Mouse (Mus musculus): Measurements from ENCODE around the gene Otub1. TPM values are rescaled to one million over a fixed set of nuclear protein-coding genes. Genes with fewer than 3 reads are reported as not detected.

Otub1 gene
- total RNA-seq (2023; ENCODE audit: inconsistent age): 132 to 142 TPM (median 137 TPM) in 4 replicates

GRCm38 (mm10) chr19:7205753-7206736 is at the start of gene Otub1:
Gene Otub1 (minus strand): TSS chr19:7206316.

GRCm38 (mm10) chr19:7240782-7241690 is 34.9 kb upstream of the Otub1 start, which contains the start of gene Naa40:
Gene Naa40 (minus strand): TSS chr19:7241183.

GRCm38 (mm10) chr19:7217162-7217925 is 11.2 kb upstream of the Otub1 start, which contains the start of gene Cox8a:
Gene Cox8a (minus strand): TSS chr19:7217616.

Other genes with a start within 250 kb of the Otub1 start
- gene Ppp1r14b, start 231.3 kb downstream of the Otub1 start, total RNA-seq (2023; ENCODE audit: inconsistent age): 89.5 to 93.5 TPM (median 90.6 TPM) in 4 replicates
- 13.5 to 15.8 TPM (median 15.0 TPM) in 4 replicates for gene Plcb3, start 229.8 kb downstream of the Otub1 start, total RNA-seq (2023; ENCODE audit: inconsistent age)
- gene Fkbp2, start 225.8 kb downstream of the Otub1 start, total RNA-seq (2023; ENCODE audit: inconsistent age): 27.8 to 34.0 TPM (median 30.5 TPM) in 4 replicates
- gene Vegfb, start 218.7 kb downstream of the Otub1 start, total RNA-seq (2023; ENCODE audit: inconsistent age): 15.4 to 19.4 TPM (median 17.7 TPM) in 4 replicates
- 23.7 to 27.8 TPM (median 26.5 TPM) in 4 replicates for gene Dnajc4, start 213.7 kb downstream of the Otub1 start, total RNA-seq (2023; ENCODE audit: inconsistent age)
- gene Nudt22, start 210.2 kb downstream of the Otub1 start, total RNA-seq (2023; ENCODE audit: inconsistent age): 4.4 to 6.2 TPM (median 5.2 TPM) in 4 replicates
- 4.5 to 6.6 TPM (median 5.6 TPM) in 4 replicates for gene Trpt1, start 210.2 kb downstream of the Otub1 start, total RNA-seq (2023; ENCODE audit: inconsistent age)
- 167 to 182 TPM (median 174 TPM) in 4 replicates for gene Fermt3, start 186.8 kb downstream of the Otub1 start, total RNA-seq (2023; ENCODE audit: inconsistent age)
- gene Stip1, start 166.3 kb downstream of the Otub1 start, total RNA-seq (2023; ENCODE audit: inconsistent age): 98.7 to 127 TPM (median 113 TPM) in 4 replicates
- 6.5 to 7.3 TPM (median 7.1 TPM) in 4 replicates for gene Macrod1, start 149.5 kb downstream of the Otub1 start, total RNA-seq (2023; ENCODE audit: inconsistent age)
- gene Flrt1, start 100.6 kb downstream of the Otub1 start, total RNA-seq (2023; ENCODE audit: inconsistent age): 0.12 to 0.16 TPM in 2 of 4 replicates, not detected in the others
- gene Cox8a, start 11.3 kb upstream of the Otub1 start, total RNA-seq (2023; ENCODE audit: inconsistent age): 302 to 334 TPM (median 313 TPM) in 4 replicates
- gene Naa40, start 34.9 kb upstream of the Otub1 start, total RNA-seq (2023; ENCODE audit: inconsistent age): 55.8 to 56.6 TPM (median 56.2 TPM) in 4 replicates
- 1.5 to 2.8 TPM (median 2.2 TPM) in 4 replicates for gene Rcor2, start 61.0 kb upstream of the Otub1 start, total RNA-seq (2023; ENCODE audit: inconsistent age)
- 213 to 229 TPM (median 218 TPM) in 4 replicates for gene Mark2, start 135.5 kb upstream of the Otub1 start, total RNA-seq (2023; ENCODE audit: inconsistent age)
- 15.8 to 27.1 TPM (median 19.5 TPM) in 4 replicates for gene Spindoc, start 176.7 kb upstream of the Otub1 start, total RNA-seq (2023; ENCODE audit: inconsistent age)
- gene 2700081O15Rik, start 211.3 kb upstream of the Otub1 start, total RNA-seq (2023; ENCODE audit: inconsistent age): 7.5 to 11.8 TPM (median 9.5 TPM) in 4 replicates